Mouse (Mus musculus): ENCODE measurements around the gene Creg2. TPM values are rescaled to one million over a fixed set of nuclear protein-coding genes. Genes with fewer than 3 reads are reported as not detected.

Gene Creg2
- not detected in 4 replicates for total RNA-seq (2023)

DNA sequence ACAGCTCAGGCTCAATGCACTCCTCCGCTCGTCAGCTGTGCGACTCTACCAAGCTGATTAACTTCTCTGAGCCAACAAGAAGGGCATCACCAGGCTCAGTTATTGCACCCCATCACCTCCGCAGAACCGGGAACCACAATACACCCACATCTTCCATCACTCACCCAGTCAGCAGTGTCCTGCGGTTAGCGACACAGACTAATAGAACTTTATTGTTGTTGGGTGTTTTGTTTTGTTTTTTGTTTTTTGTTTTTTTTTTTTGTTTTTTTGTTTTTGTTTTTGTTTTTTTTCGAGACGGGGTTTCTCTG, at the start of gene Creg2:
Creg2 (minus strand) TSS at position 234 of the 308 bp plus-strand sequence.

DNA sequence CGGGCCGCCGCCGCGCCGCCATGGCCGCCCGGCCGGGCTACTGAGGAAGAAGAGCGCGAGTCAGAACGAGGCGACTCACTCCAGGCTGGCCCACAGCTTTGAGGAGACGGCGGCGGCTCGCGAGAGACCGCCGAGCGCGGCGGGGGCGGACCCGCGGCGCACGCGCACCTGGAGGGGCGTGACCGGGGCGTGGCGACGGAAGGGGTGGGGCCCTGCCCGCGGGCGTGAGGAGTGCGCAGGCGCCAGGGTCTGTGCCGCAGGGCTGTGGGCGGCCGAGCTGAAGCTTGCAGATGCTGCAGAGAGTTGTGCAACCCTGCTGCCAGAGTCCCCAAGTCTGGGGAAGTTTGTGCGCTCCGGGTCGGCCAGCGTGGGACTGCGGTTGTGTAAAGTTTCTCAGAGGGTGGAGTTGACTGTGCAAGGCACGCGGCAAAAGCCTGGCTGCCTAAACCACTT, 74.0 kb downstream of the Creg2 start, which contains the start of gene Rnf149:
Rnf149 (minus strand) TSS at position 153 of the 453 bp plus-strand sequence.

Other genes starting within 250 kb of the Creg2 start
- 1.2 to 1.8 TPM (median 1.4 TPM) in 4 replicates for gene Tbc1d8, start 172.7 kb downstream of the Creg2 start, total RNA-seq (2023)
- gene Cnot11, start 116.5 kb downstream of the Creg2 start, total RNA-seq (2023): 21.0 to 25.0 TPM (median 23.7 TPM) in 4 replicates
- gene Rnf149, start 74.1 kb downstream of the Creg2 start, total RNA-seq (2023): 12.0 to 19.7 TPM (median 16.1 TPM) in 4 replicates
- gene Rfx8, start 69.5 kb upstream of the Creg2 start, total RNA-seq (2023): not detected in 4 replicates
- not detected in 4 replicates for gene Gm3646, start 153.9 kb upstream of the Creg2 start, total RNA-seq (2023)
- gene Map4k4, start 249.4 kb upstream of the Creg2 start, total RNA-seq (2023): 250 to 293 TPM (median 261 TPM) in 4 replicates

All from B cell, adult 62 days (primary cell).